12 mouse cellular contexts compared by ENCODE assay signal in the genomic region with DNA sequence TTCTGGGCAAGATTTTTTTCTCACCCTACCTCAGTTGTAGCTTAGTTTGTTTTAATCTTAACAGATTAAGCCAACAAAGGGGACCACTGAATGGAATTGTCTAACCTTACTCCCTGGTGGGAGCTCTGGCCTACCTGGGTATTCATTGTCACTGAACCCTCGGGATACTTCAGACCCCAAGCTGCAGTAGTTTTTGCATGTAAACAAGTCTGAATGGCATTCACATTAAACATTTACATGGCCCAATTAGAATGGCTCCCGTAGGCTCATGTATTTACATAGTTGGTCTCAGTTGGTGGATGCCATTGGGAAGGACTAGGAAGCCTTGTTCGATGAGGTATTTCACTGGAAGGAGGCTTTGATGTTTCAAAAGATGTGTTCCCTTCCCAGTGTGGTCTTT.
"Had no signal": no experiment of that assay in that cellular context is flagged by ENCODE, and none has a peak within 500 bp of the region (broad histone marks: within the 10 kb centered on the region; RNA-seq: fewer than 3 reads in every experiment).

No protein-coding gene starts in this region.

- H3K4me3 ChIP-seq: midbrain, embryonic 13.5 days; midbrain, embryonic 15.5 days; neural tube, embryonic 12.5 days; stomach, embryonic 15.5 days had no signal

- H3K36me3 ChIP-seq: midbrain, embryonic 13.5 days; midbrain, embryonic 15.5 days; neural tube, embryonic 12.5 days; stomach, embryonic 15.5 days had no signal

- DNase-seq: lung, adult 18-20 months; lung, embryonic 14.5 days; lung, postnatal 10 days; lung, postnatal 4 days; right cerebral cortex, postnatal 14 days; thymus, adult 2 months; thymus, postnatal 25 days; thymus, postnatal 4 days had no signal

- H3K27me3 ChIP-seq: midbrain, embryonic 15.5 days; neural tube, embryonic 12.5 days; stomach, embryonic 15.5 days had no signal

- H3K4me1 ChIP-seq: midbrain, embryonic 15.5 days had no signal

- H3K9me3 ChIP-seq: midbrain, embryonic 13.5 days; midbrain, embryonic 15.5 days; neural tube, embryonic 12.5 days; stomach, embryonic 15.5 days had no signal
